Mouse (Mus musculus): ENCODE measurements at regions not wholly inside any gene's neighbourhood (a gene's known extent, or its start where the extent isn't known, plus 50 kb on each side); places are given as distances from the start of the nearest gene placed in this dataset.
"Not testable (repeated sequence)": the region's sequence is repeated elsewhere in the genome, so short reads cannot be mapped to it uniquely, and the experiment has no call there.

DNA sequence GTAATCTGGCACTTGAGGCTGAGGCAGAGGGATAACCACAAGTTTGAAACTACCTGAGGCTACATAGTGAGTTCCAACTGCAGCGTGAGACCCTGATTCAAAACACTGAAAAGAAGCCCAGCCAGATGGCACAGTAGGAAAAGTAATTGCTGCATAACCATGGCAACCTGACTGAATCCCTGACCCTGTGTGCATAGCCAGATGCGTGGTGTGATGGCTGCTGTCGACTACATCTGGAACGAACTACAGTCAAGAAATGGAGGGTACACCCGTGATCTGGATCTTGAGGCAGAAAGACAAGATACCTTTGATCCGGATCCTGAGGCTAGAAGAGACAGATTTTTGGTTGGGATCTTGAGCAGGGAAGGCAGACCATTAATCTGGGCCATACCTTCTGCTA is 153.2 kb upstream of the Pkdcc start:
- 77% methylated on average over 6 of the region's 6 CpGs for WGBS
- DNase-seq: no peak
- H3K4me1 ChIP-seq (ENCODE audit: control insufficient read depth, insufficient read depth, low read length): no peaks in the 10 kb centered on the region
- TF ChIP-seq CTCF (conservative IDR thresholded peaks at IDR 0.05; ENCODE audit: insufficient read depth, insufficient read length, low read depth, low read length): no peak
- H3K4me3 ChIP-seq (ENCODE audit: insufficient read depth, low read depth, low read length): no peak overlapping the region
- H3K27me3 ChIP-seq (replicated peaks; ENCODE audit: control insufficient read depth, insufficient read depth, low read length): no peaks in the 10 kb centered on the region
- no peak overlapping the region for H3K27ac ChIP-seq (ENCODE audit: insufficient read depth, low read depth, low read length)
- H3K36me3 ChIP-seq (ENCODE audit: control insufficient read depth, insufficient read depth, low read length): no peaks in the 10 kb centered on the region

DNA sequence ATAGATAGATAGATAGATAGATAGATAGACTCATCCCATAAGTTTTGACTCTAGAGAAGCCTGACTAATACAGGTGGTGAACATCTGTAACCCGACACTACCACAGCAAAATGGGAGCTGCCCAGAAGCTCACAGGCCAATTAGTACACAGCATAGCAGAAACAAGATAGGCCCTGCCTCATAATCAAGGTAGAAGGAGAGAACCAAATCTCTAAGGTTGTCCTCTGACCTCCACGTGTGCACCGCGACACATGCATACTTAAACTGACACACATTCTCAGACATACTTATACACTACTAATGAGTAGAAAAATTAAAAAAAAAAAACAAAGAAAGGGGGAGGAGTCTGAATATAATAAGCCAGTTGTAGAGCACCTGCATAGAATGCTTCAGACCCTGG is 151.2 kb upstream of the Pkdcc start:
- 43% methylated on average over 4 of the region's 4 CpGs for WGBS
- no peaks in the 10 kb centered on the region for H3K36me3 ChIP-seq (ENCODE audit: control insufficient read depth, insufficient read depth, low read length)

DNA sequence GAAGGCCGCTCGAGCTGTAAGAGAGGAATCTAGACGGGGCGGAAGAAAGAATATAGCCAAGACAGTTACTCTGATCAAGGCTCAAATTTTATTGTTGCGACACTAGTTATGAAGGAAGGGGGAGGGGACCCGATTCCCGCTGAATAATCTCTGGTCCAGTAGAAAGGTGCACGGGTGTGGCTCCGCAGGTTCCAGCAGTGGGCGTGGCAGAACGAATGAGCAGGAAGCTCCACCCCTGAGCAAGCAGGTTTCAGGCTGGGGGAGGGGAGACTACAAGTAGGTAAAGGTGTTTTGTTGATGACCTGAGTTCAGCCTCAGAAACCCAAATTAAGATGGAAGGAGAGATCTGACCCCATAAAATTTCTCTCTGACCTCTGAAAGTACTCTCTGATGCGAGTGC is 150.7 kb upstream of the Pkdcc start:
- not testable (repeated sequence) for H3K36me3 ChIP-seq (ENCODE audit: control insufficient read depth, insufficient read depth, low read length); H3K27ac ChIP-seq (ENCODE audit: insufficient read depth, low read depth, low read length); H3K4me1 ChIP-seq (ENCODE audit: control insufficient read depth, insufficient read depth, low read length); H3K4me3 ChIP-seq (ENCODE audit: insufficient read depth, low read depth, low read length); H3K27me3 ChIP-seq (replicated peaks; ENCODE audit: control insufficient read depth, insufficient read depth, low read length); DNase-seq
- 38% methylated on average over 12 of the region's 12 CpGs for WGBS

More for the DNA sequence above, 151.2 kb upstream of the Pkdcc start:
- Histone ChIP-seq H3K4me3 (ENCODE audit: insufficient read depth, low read depth, low read length) (no peak overlapping the region), H3K27ac (ENCODE audit: insufficient read depth, low read depth, low read length) (no peak overlapping the region), H3K27me3 (replicated peaks; ENCODE audit: control insufficient read depth, insufficient read depth, low read length) (no peaks in the 10 kb centered on the region), H3K4me1 (ENCODE audit: control insufficient read depth, insufficient read depth, low read length) (no peaks in the 10 kb centered on the region)
- no peak for TF ChIP-seq CTCF (conservative IDR thresholded peaks at IDR 0.05; ENCODE audit: insufficient read depth, insufficient read length, low read depth, low read length)
- no peak for TF ChIP-seq POLR2A (IDR thresholded peaks at IDR 0.05; ENCODE audit: low read depth, low read length)
- DNase-seq: no peak

DNA sequence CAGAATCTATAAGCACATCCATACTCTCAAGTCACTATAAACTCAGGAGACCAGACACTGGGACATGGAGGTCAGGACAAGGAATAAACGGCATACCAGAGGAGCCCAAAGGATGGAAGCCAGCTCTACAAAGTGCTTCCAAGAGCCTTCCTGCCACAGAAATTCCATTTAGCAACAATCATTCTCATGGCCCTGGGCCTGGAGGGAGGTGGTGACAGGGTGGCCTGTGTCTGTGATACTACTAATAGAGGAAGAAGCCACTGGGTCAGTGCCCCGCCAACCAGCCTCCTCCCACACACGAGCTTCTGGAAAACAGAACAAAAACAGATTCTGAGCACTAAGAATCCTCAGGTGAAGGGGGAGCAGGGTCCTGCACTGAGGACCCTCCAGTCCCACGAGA is 145.8 kb upstream of the Pkdcc start:
- TF ChIP-seq CTCF (conservative IDR thresholded peaks at IDR 0.05; ENCODE audit: insufficient read depth, insufficient read length, low read depth, low read length): no peak
- Histone ChIP-seq H3K36me3 (ENCODE audit: control insufficient read depth, insufficient read depth, low read length) (no peaks in the 10 kb centered on the region), H3K27ac (ENCODE audit: insufficient read depth, low read depth, low read length) (no peak overlapping the region), H3K4me3 (ENCODE audit: insufficient read depth, low read depth, low read length) (no peak overlapping the region), H3K27me3 (replicated peaks; ENCODE audit: control insufficient read depth, insufficient read depth, low read length) (no peaks in the 10 kb centered on the region), H3K4me1 (ENCODE audit: control insufficient read depth, insufficient read depth, low read length) (no peaks in the 10 kb centered on the region)
- 65% methylated on average over 4 of the region's 4 CpGs for WGBS
- DNase-seq: no peak

DNA sequence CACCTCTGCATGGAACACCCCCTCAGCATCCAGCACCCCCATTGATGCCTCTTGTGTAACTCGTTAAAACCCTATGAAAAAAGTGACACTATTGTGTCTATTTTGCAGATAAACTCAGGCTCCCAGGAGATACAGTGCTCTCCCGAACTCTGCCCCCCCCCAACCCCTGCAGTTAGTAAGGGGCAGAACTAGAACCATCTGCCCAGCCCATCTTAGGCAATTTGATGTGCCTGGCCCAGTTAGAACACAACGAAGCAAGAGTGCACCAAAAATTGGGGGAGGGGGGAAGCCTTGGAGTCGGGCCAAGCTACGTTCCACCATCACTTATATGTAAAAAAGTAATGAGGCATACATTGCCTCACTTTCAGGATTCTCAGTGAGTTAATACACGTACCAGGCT is 143.3 kb upstream of the Pkdcc start:
- Histone ChIP-seq H3K27ac (ENCODE audit: insufficient read depth, low read depth, low read length) (no peak overlapping the region), H3K4me3 (ENCODE audit: insufficient read depth, low read depth, low read length) (no peak overlapping the region), H3K4me1 (ENCODE audit: control insufficient read depth, insufficient read depth, low read length) (no peaks in the 10 kb centered on the region), H3K27me3 (replicated peaks; ENCODE audit: control insufficient read depth, insufficient read depth, low read length) (no peaks in the 10 kb centered on the region), H3K36me3 (ENCODE audit: control insufficient read depth, insufficient read depth, low read length) (no peaks in the 10 kb centered on the region)
- TF ChIP-seq CTCF (conservative IDR thresholded peaks at IDR 0.05; ENCODE audit: insufficient read depth, insufficient read length, low read depth, low read length) (no peak), POLR2A (IDR thresholded peaks at IDR 0.05; ENCODE audit: low read depth, low read length) (no peak)
- WGBS: 77% methylated on average over 6 of the region's 6 CpGs
- no peak for DNase-seq

DNA sequence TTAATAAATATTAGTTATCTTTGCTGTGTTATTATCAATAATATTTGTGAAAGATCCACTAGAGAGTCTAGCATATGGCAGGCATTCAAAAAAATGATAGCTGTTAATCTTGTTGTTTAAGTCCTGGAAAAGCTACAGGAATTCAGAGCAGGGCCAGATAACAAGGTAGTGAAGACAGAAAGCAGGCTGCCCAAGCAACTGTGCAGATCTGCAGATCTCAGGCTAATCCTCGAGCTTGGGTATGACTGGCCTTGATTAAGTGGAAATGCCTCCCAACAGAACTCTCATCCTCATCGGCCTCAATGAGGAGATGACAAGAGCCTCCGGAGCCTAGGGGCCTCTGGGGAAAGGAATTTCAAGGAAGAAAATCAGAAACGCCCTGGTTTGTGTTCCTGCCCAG is 142.9 kb upstream of the Pkdcc start:
- Histone ChIP-seq H3K4me1 (ENCODE audit: control insufficient read depth, insufficient read depth, low read length) (no peaks in the 10 kb centered on the region), H3K36me3 (ENCODE audit: control insufficient read depth, insufficient read depth, low read length) (no peaks in the 10 kb centered on the region), H3K27me3 (replicated peaks; ENCODE audit: control insufficient read depth, insufficient read depth, low read length) (no peaks in the 10 kb centered on the region), H3K4me3 (ENCODE audit: insufficient read depth, low read depth, low read length) (no peak overlapping the region), H3K27ac (ENCODE audit: insufficient read depth, low read depth, low read length) (no peak overlapping the region)
- 82% methylated on average over 4 of the region's 4 CpGs for WGBS
- TF ChIP-seq POLR2A (IDR thresholded peaks at IDR 0.05; ENCODE audit: low read depth, low read length) (no peak), CTCF (conservative IDR thresholded peaks at IDR 0.05; ENCODE audit: insufficient read depth, insufficient read length, low read depth, low read length) (no peak)
- no peak for DNase-seq

DNA sequence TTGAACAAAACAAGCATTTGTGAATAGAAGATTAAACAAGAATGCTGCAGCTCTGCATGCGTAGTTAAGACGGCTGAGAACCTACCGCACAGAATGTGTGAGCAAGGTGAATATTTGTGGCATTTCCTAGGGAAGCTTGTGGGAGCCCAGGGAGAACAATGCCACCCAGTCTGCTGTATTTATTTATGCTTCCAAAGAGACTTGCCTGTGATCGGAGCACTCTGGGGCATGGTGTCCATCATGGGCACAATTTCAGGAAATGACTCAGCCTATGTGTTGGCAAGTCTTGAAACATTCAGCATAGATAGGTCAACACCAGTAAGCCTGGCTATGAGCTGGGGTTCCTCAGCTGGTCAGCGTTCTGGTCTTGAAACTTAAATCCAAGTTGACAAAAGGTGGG is 140.2 kb upstream of the Pkdcc start:
- DNase-seq: no peak
- Histone ChIP-seq H3K36me3 (ENCODE audit: control insufficient read depth, insufficient read depth, low read length) (no peaks in the 10 kb centered on the region), H3K4me1 (ENCODE audit: control insufficient read depth, insufficient read depth, low read length) (no peaks in the 10 kb centered on the region), H3K27me3 (replicated peaks; ENCODE audit: control insufficient read depth, insufficient read depth, low read length) (no peaks in the 10 kb centered on the region), H3K4me3 (ENCODE audit: insufficient read depth, low read depth, low read length) (no peak overlapping the region), H3K27ac (ENCODE audit: insufficient read depth, low read depth, low read length) (no peak overlapping the region)
- TF ChIP-seq CTCF (conservative IDR thresholded peaks at IDR 0.05; ENCODE audit: insufficient read depth, insufficient read length, low read depth, low read length) (no peak), POLR2A (IDR thresholded peaks at IDR 0.05; ENCODE audit: low read depth, low read length) (no peak)
- 66% methylated on average over 5 of the region's 5 CpGs for whole genome bisulfite sequencing

Measured in kidney, adult 2 months (tissue).